Comparison of ENCODE assay signal across 9 mouse cellular contexts in genomic region chr10:128845516-128845915, GRCm38 (mm10). TPM values are rescaled to one million over a fixed set of nuclear protein-coding genes. Genes with fewer than 3 reads are reported as not detected.
DNase-seq lines count a peak whose midpoint lies in the region; ATAC-seq lines count a peak whose summit lies in the region.
"Had no signal": no experiment of that assay in that cellular context is flagged by ENCODE, and none has a peak within 500 bp of the region (broad histone marks: within the 10 kb centered on the region; RNA-seq: fewer than 3 reads in every experiment).

No protein-coding gene starts in this region.

- peak; percentile 20; the same call in 1 of the 2 replicates for ATAC-seq in limb, embryonic 12.5 days (ENCODE audit: insufficient number of reproducible peaks, insufficient read depth, low FRiP score, low TSS enrichment, low read depth)
- 0 out of 2 replicates have a peak, but pooled peaks have one; percentile 41 for ATAC-seq in neutrophil, adult 5-6 weeks (ENCODE audit: extremely low read depth, insufficient number of reproducible peaks, low FRiP score, poor library complexity, severe bottlenecking)
- no peak for ATAC-seq in intestine, embryonic 16.5 days

- no peaks in the 10 kb centered on the region for H3K27me3 ChIP-seq in limb, embryonic 12.5 days
- no peaks in the 10 kb centered on the region for H3K27me3 ChIP-seq in limb, embryonic 10.5 days (ENCODE audit: low read depth, poor library complexity, severe bottlenecking)
- no peaks in the 10 kb centered on the region for H3K27me3 ChIP-seq in intestine, embryonic 16.5 days (replicated peaks; ENCODE audit: control insufficient read depth, insufficient read depth, low read length)

- peaks cover 76% of the 10 kb centered on the region for H3K36me3 ChIP-seq in limb, embryonic 12.5 days
- H3K36me3 ChIP-seq in limb, embryonic 10.5 days: peaks cover 90% of the 10 kb centered on the region
- H3K36me3 ChIP-seq in intestine, embryonic 16.5 days (ENCODE audit: control insufficient read depth, insufficient read depth, low read length): peaks cover 2% of the 10 kb centered on the region; the same call in 1 of the 2 replicates

- peak overlapping the region; percentile 31 for H3K4me2 ChIP-seq in limb, embryonic 12.5 days
- H3K4me2 ChIP-seq in intestine, embryonic 16.5 days (ENCODE audit: low read depth, low read length): no peak overlapping the region

- peaks cover 17% of the 10 kb centered on the region for H3K4me1 ChIP-seq in limb, embryonic 12.5 days (replicated peaks)
- peaks cover 11% of the 10 kb centered on the region; the same call in 1 of the 2 replicates for H3K4me1 ChIP-seq in limb, embryonic 10.5 days
- no peaks in the 10 kb centered on the region for H3K4me1 ChIP-seq in intestine, embryonic 16.5 days (ENCODE audit: control insufficient read depth, insufficient read depth, low read length)

- no peak overlapping the region for H3K4me3 ChIP-seq in limb, embryonic 12.5 days (replicated peaks)
- H3K4me3 ChIP-seq in limb, embryonic 10.5 days: no peak overlapping the region
- no peak overlapping the region for H3K4me3 ChIP-seq in intestine, embryonic 16.5 days (ENCODE audit: low read length)
- H3K4me3 ChIP-seq: myocyte had no signal

- no peaks in the 10 kb centered on the region for H3K9me3 ChIP-seq in limb, embryonic 12.5 days
- no peaks in the 10 kb centered on the region for H3K9me3 ChIP-seq in limb, embryonic 10.5 days (replicated peaks)
- H3K9me3 ChIP-seq in intestine, embryonic 16.5 days (ENCODE audit: control insufficient read depth, low read length): no peaks in the 10 kb centered on the region

- H3K9ac ChIP-seq in limb, embryonic 12.5 days (replicated peaks): no peak overlapping the region
- no peak overlapping the region for H3K9ac ChIP-seq in intestine, embryonic 16.5 days (ENCODE audit: low read depth, low read length)

- peak; percentile 43 to 61 for DNase-seq in cerebellum, postnatal 10 days
- DNase-seq in cerebellum, postnatal 4 days (ENCODE audit: low spot score in 2 of 2): no peak
- DNase-seq in limb, embryonic 10.5 days (ENCODE audit: low spot score): no peak
- DNase-seq in embryo, embryonic 11.5 days (ENCODE audit: low read depth, low spot score): peak; percentile 24
- DNase-seq in urinary bladder, postnatal 36 days (ENCODE audit: low spot score in 2 of 2): no peak

- H3K27ac ChIP-seq in limb, embryonic 12.5 days: peak overlapping the region; percentile 64; the same call in 1 of the 2 replicates
- no peak overlapping the region for H3K27ac ChIP-seq in limb, embryonic 10.5 days
- H3K27ac ChIP-seq in intestine, embryonic 16.5 days (ENCODE audit: low read length): no peak overlapping the region

- 50% methylated on average over 2 of the region's 2 CpGs for WGBS in limb, embryonic 12.5 days
- 79% methylated on average over 2 of the region's 2 CpGs for WGBS in limb, embryonic 10.5 days
- WGBS in intestine, embryonic 16.5 days: 63% methylated on average over 2 of the region's 2 CpGs

RNA-seq across cellular contexts. Expression of gene Ormdl2, which starts 24.1 kb away (rescaled TPM):
- 27.9 and 31.6 TPM in 2 replicates for polyA plus RNA-seq in limb, embryonic 12.5 days (2016; fragmentation: Nextera tagmentation; extraction: Ambion mirVana)
- polyA plus RNA-seq in limb, embryonic 10.5 days (2016; fragmentation: Nextera tagmentation; extraction: Ambion mirVana): 52.9 and 62.9 TPM in 2 replicates
- 20.0 TPM in 2 replicates for total RNA-seq in neutrophil, adult 5-6 weeks (2017)
- 126 and 132 TPM in 2 replicates for polyA plus RNA-seq in intestine, embryonic 16.5 days (2015; fragmentation: Nextera tagmentation; extraction: Ambion mirVana)

RNA-seq across cellular contexts. Expression of gene Sarnp, which starts 28.4 kb away (rescaled TPM):
- polyA plus RNA-seq in limb, embryonic 12.5 days (2016; fragmentation: Nextera tagmentation; extraction: Ambion mirVana): 241 and 260 TPM in 2 replicates
- 245 and 250 TPM in 2 replicates for polyA plus RNA-seq in limb, embryonic 10.5 days (2016; fragmentation: Nextera tagmentation; extraction: Ambion mirVana)
- total RNA-seq in neutrophil, adult 5-6 weeks (2017): 77.9 and 106 TPM in 2 replicates
- polyA plus RNA-seq in intestine, embryonic 16.5 days (2015; fragmentation: Nextera tagmentation; extraction: Ambion mirVana): 154 and 172 TPM in 2 replicates

RNA-seq across cellular contexts. Expression of gene Tmem198b, which starts 41.3 kb away (rescaled TPM):
- polyA plus RNA-seq in limb, embryonic 12.5 days (2016; fragmentation: Nextera tagmentation; extraction: Ambion mirVana): 22.6 and 23.4 TPM in 2 replicates
- polyA plus RNA-seq in limb, embryonic 10.5 days (2016; fragmentation: Nextera tagmentation; extraction: Ambion mirVana): 14.8 and 19.8 TPM in 2 replicates
- total RNA-seq in neutrophil, adult 5-6 weeks (2017): 7.9 and 8.0 TPM in 2 replicates
- polyA plus RNA-seq in intestine, embryonic 16.5 days (2015; fragmentation: Nextera tagmentation; extraction: Ambion mirVana): 11.6 and 13.4 TPM in 2 replicates

RNA-seq across cellular contexts. Expression of gene Dnajc14, which starts 41.7 kb away (rescaled TPM):
- 56.4 and 58.0 TPM in 2 replicates for polyA plus RNA-seq in limb, embryonic 12.5 days (2016; fragmentation: Nextera tagmentation; extraction: Ambion mirVana)
- 47.7 and 54.0 TPM in 2 replicates for polyA plus RNA-seq in limb, embryonic 10.5 days (2016; fragmentation: Nextera tagmentation; extraction: Ambion mirVana)
- 77.7 and 87.9 TPM in 2 replicates for total RNA-seq in neutrophil, adult 5-6 weeks (2017)
- polyA plus RNA-seq in intestine, embryonic 16.5 days (2015; fragmentation: Nextera tagmentation; extraction: Ambion mirVana): 45.5 and 45.8 TPM in 2 replicates

RNA-seq across cellular contexts. Expression of gene Gdf11, which starts 46.0 kb away (rescaled TPM):
- polyA plus RNA-seq in limb, embryonic 12.5 days (2016; fragmentation: Nextera tagmentation; extraction: Ambion mirVana): 15.2 and 20.7 TPM in 2 replicates
- 16.2 TPM in 2 replicates for polyA plus RNA-seq in limb, embryonic 10.5 days (2016; fragmentation: Nextera tagmentation; extraction: Ambion mirVana)
- 19.9 and 22.1 TPM in 2 replicates for total RNA-seq in neutrophil, adult 5-6 weeks (2017)
- 2.1 and 2.2 TPM in 2 replicates for polyA plus RNA-seq in intestine, embryonic 16.5 days (2015; fragmentation: Nextera tagmentation; extraction: Ambion mirVana)

Comparison
In these comparisons a context has a peak if more than half of its experiments do, and no peak if none do; other contexts are left out.
1. DNase-seq: peak in cerebellum, postnatal 10 days (2 of 2) and embryo, embryonic 11.5 days (single experiment); none in cerebellum, postnatal 4 days (0 of 2), limb, embryonic 10.5 days (single experiment) and urinary bladder, postnatal 36 days (0 of 2).